Mouse (Mus musculus): ENCODE results near the gene Bpifa5. TPM values are rescaled to one million over a fixed set of nuclear protein-coding genes. Genes with fewer than 3 reads are reported as not detected.
A peak's percentile ranks its signal among the peaks of the same experiment; 100 is the strongest.

The Bpifa5 gene
- total RNA-seq, 2 experiments from 2014 or later = not detected

- Histone ChIP-seq H3K27ac (no peak overlapping the region), H3K4me3 (no peak overlapping the region)
- TF ChIP-seq CTCF (IDR thresholded peaks at IDR 0.05) = no peak
- DNase-seq = no peak
- intact Hi-C loops (cut with DNase I) = no loop called here
Observed at GRCm38 (mm10) chr2:154185748-154186147, 23.3 kb downstream of the Bpifa5 start.

GRCm38 (mm10) chr2:154187468-154187867 lies 25.1 kb downstream of the Bpifa5 start:
- H3K27ac ChIP-seq = no peak overlapping the region
- H3K4me3 ChIP-seq = no peak overlapping the region
- no peak; the same call in 1 of the 2 replicates for TF ChIP-seq CTCF (IDR thresholded peaks at IDR 0.05)
- DNase-seq = no peak
- intact Hi-C loops (cut with DNase I) = no loop called here

- Histone ChIP-seq H3K27ac (no peak overlapping the region), H3K4me3 (no peak overlapping the region)
- no peak for TF ChIP-seq CTCF (IDR thresholded peaks at IDR 0.05)
- DNase-seq = no peak
- intact Hi-C loops (cut with DNase I) = no loop called here
Observed at GRCm38 (mm10) chr2:154189877-154190434, 27.5 kb downstream of the Bpifa5 start.

DNA sequence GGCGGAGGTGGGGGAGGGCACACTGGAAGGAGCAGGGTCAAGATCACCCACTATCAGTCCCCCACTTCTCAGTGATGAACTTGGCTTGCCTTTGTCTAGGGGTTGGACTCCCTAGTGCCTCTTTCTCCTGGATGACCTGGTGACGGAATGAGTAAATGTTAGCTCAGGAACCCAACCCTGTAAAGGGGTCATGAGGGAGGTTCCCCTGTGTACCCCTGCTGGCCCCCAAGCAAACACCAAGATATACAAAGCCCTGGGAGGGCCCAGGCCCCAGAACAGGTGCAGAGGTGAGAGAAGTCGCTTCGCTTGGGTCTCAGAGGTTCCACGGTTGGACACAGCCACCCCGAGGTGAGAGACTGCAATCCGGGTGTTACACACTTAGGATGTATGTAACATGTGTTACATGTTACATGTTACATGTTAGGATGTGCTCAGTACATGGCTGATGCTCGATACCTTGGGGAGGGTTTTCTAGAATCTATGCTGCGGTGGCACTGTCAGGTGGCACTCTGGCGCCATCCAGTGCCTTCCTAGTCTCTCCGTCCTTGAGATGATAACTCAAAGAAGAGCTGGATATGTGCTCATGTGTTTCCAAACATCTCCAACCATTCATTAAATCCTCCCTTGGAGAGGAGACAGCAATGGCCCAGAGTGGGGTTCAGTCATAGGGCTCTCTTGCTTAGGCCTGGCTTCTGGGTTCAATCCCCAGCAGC lies 28.3 kb downstream of the Bpifa5 start, which contains the start of gene Bpifb1:
Gene Bpifb1 (plus strand): TSS at position 273 of the 713 bp plus-strand sequence.
- Histone ChIP-seq H3K27ac (no peak within 1 kb of the TSS), H3K4me3 (no peak within 1 kb of the TSS)
- peak; percentile 39; the same call in 1 of the 2 replicates for TF ChIP-seq CTCF (IDR thresholded peaks at IDR 0.05)
- DNase-seq = no peak
- intact Hi-C loops (cut with DNase I) = no loop called here

DNA sequence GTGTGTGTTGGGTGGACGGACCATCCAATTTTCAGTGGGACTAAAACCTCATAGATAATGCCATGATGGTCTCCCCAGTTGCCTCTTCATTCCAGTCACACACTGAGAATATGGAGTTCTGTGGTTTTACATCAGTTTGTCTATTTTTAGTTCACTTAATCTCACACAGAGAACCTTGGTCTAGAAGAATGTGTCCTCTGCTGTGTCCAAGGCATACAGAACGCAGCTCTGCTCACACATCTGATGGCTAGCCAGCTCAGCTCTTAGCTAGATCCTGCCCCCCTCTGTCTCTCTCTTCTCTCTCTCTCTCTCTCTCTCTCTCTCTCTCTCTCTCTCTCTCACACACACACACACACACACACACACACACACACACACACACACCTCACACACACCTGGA lies 29.7 kb downstream of the Bpifa5 start:
- intact Hi-C loops (cut with DNase I) = no loop called here
- no peak for DNase-seq
- no peak overlapping the region for H3K27ac ChIP-seq

DNA sequence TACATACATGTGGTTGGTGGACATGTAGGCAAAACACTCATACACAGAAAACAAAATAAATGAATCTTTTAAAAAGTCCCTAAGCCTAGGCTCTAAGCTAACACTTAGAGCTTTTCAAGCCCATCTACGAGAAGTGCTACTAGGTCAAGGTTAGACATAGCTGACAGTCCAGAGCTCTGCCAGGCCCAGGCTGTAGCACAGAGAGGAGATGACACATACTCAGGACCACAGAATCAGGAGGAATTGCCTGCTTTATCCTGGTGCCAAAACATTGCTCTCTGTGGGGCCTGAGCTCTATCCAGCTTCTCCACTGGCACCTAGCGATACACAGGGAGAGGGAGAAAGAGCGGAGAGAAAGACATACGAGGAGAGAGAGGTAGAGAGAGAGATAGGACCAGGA lies 30.7 kb downstream of the Bpifa5 start:
- intact Hi-C loops (cut with DNase I) = no loop called here
- no peak for TF ChIP-seq CTCF (IDR thresholded peaks at IDR 0.05)
- Histone ChIP-seq H3K4me3 (no peak overlapping the region), H3K27ac (no peak overlapping the region)
- no peak for DNase-seq

More for the DNA sequence above, 29.7 kb downstream of the Bpifa5 start:
- H3K4me3 ChIP-seq = no peak overlapping the region
- TF ChIP-seq CTCF (IDR thresholded peaks at IDR 0.05) = no peak

- no peak for TF ChIP-seq CTCF (IDR thresholded peaks at IDR 0.05)
- no peak for DNase-seq
- Histone ChIP-seq H3K27ac (no peak overlapping the region), H3K4me3 (no peak overlapping the region)
- intact Hi-C loops (cut with DNase I) = no loop called here
Observed at GRCm38 (mm10) chr2:154193994-154194504, 31.6 kb downstream of the Bpifa5 start.

DNA sequence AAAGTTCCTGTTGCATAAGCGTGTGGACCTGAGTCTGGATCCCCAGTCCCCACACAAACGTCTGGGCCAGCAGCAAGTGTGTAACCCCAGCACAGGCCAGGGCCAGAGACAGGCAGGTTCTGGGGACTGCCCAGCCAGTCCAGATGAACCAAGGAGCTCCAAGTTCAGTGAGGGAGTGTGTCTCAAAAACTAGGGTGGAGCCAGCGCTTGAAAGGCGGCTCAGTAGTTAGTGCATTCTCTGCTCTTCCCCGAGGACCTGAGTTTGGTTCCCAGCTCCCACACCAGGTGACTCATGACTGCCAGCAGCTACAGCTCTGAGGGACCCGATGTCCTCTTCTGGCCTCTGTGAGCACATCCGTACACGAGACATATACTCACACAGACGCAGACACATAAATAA lies 34.6 kb downstream of the Bpifa5 start:
- TF ChIP-seq CTCF (IDR thresholded peaks at IDR 0.05) = no peak
- no peak overlapping the region for H3K27ac ChIP-seq

GRCm38 (mm10) chr2:154204630-154205029 lies 42.2 kb downstream of the Bpifa5 start:
- Histone ChIP-seq H3K4me3 (no peak overlapping the region), H3K27ac (no peak overlapping the region)
- DNase-seq = no peak
- intact Hi-C loops (cut with DNase I) = no loop called here
- TF ChIP-seq CTCF (IDR thresholded peaks at IDR 0.05) = no peak

More for the DNA sequence above, 34.6 kb downstream of the Bpifa5 start:
- no peak overlapping the region for H3K4me3 ChIP-seq
- no peak for DNase-seq
- intact Hi-C loops (cut with DNase I) = no loop called here

- H3K27ac ChIP-seq = no peak overlapping the region
- intact Hi-C loops (cut with DNase I) = no loop called here
Observed at GRCm38 (mm10) chr2:154206908-154207307, 44.5 kb downstream of the Bpifa5 start.

GRCm38 (mm10) chr2:154209112-154209511 lies 46.7 kb downstream of the Bpifa5 start:
- no peak overlapping the region for H3K4me3 ChIP-seq
- intact Hi-C loops (cut with DNase I) = no loop called here
- H3K27ac ChIP-seq = no peak overlapping the region
- peak; percentile 52 for TF ChIP-seq CTCF (IDR thresholded peaks at IDR 0.05)
- no peak for DNase-seq

More at GRCm38 (mm10) chr2:154206908-154207307, 44.5 kb downstream of the Bpifa5 start:
- TF ChIP-seq CTCF (IDR thresholded peaks at IDR 0.05) = peak; percentile 63
- H3K4me3 ChIP-seq = no peak overlapping the region
- DNase-seq = no peak

DNA sequence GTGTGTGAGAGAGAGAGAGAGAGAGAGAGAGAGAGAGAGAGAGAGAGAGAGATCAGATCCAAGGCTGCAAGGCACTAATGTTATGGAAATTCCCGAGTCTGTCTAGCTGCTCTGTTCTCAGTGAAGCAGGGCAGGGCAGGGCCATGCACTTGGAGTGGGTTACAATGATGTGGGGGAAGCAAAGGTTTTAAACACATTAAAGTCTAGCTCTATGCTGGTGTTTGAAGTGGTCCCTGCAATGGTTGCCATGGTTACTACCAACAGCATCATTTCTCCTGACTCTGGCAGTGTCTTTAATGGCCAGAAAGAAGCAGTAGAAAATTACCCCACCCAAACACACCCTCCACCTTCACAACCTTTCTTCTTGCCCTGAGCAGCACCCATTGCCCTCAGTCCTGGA lies 48.7 kb downstream of the Bpifa5 start:
- Histone ChIP-seq H3K4me3 (no peak overlapping the region), H3K27ac (no peak overlapping the region)
- intact Hi-C loops (cut with DNase I) = no loop called here
- no peak for DNase-seq
- no peak for TF ChIP-seq CTCF (IDR thresholded peaks at IDR 0.05)

DNA sequence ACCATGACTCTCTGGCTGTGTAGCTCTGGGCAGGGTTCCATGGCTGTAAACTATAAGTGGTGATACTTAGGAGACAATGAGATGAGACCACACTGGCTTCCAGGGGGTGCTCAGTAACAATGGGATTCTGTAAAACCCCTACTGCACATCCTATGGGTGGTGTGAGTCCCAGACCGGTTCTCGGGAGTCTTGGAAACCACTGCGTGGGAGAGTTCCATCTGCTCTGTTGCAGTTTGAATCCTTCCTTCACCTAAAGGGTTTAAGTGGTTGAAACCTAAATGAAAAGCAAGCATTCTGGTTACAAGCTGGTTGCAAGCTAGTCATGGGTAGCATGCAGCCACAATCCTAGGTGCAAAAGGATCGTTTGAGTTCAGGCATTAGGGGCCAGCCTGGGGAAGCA lies 49.5 kb downstream of the Bpifa5 start:
- intact Hi-C loops (cut with DNase I) = no loop called here
- H3K27ac ChIP-seq = no peak overlapping the region
- no peak overlapping the region for H3K4me3 ChIP-seq
- TF ChIP-seq CTCF (IDR thresholded peaks at IDR 0.05) = no peak
- no peak for DNase-seq
